In the genomic region with DNA sequence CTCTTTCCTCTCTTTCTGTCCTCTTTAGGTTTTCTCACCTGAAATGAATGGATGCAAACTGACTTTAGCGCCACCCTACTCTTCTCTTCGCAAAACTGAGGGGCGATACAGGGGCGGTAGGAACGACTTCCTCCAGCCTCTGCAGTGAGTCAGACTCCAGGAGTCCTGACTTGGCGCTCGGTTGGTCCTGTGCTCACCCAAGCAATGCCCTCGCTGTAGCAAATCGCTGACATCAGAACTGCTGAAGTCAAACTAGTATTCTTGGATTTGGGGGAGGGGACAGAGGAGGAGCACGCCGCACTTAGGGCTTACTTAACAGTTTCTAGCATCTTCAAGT, we compare ENCODE assay signal across 8 mouse cellular contexts. TPM values are rescaled to one million over a fixed set of nuclear protein-coding genes. Genes with fewer than 3 reads are reported as not detected.
DNase-seq lines count a peak whose midpoint lies in the region; ATAC-seq and TF ChIP-seq lines count a peak whose summit lies in the region.

A gene (minus strand): TSS at position 228 of the 337 bp plus-strand sequence.

- no peak for ATAC-seq in embryonic facial prominence, embryonic 15.5 days (ENCODE audit: insufficient number of reproducible peaks, low FRiP score, low TSS enrichment, low read depth)
- no peak; the same call in 1 of the 2 replicates for ATAC-seq in lung, postnatal 0 days

- peak within 1 kb of the TSS; percentile 70 for H3K4me3 ChIP-seq in liver, adult 2 months (ENCODE audit: insufficient read depth, low read depth, low read length)
- peak within 1 kb of the TSS; percentile 63 for H3K4me3 ChIP-seq in embryonic facial prominence, embryonic 15.5 days (replicated peaks)
- H3K4me3 ChIP-seq in lung, postnatal 0 days (ENCODE audit: low read depth, low read length) = peak within 1 kb of the TSS; percentile 64

- WGBS in liver, adult 2 months = 42% methylated on average over 11 of the region's 11 CpGs
- WGBS in embryonic facial prominence, embryonic 15.5 days = 13% methylated on average over 11 of the region's 11 CpGs
- WGBS in lung, postnatal 0 days = 8% methylated on average over 11 of the region's 11 CpGs

- no peak for TF ChIP-seq EP300 in lung, postnatal 0 days (IDR thresholded peaks at IDR 0.05)

- no peak for TF ChIP-seq CTCF in liver, adult 2 months (IDR thresholded peaks at IDR 0.05; ENCODE audit: low read depth, low read length)
- TF ChIP-seq CTCF in lung, postnatal 0 days (IDR thresholded peaks at IDR 0.05) = no peak

- peak within 1 kb of the TSS; percentile 78 for H3K9ac ChIP-seq in liver, adult 2 months (ENCODE audit: low read depth, low read length)
- peak within 1 kb of the TSS; percentile 50 for H3K9ac ChIP-seq in embryonic facial prominence, embryonic 15.5 days
- peak within 1 kb of the TSS; percentile 44 for H3K9ac ChIP-seq in lung, postnatal 0 days (replicated peaks; ENCODE audit: low read depth)

- H3K79me2 ChIP-seq in liver, adult 2 months (ENCODE audit: control insufficient read depth, insufficient read depth, low read length) = no peaks in the 10 kb centered on the region

- H3K27me3 ChIP-seq in liver, adult 2 months (ENCODE audit: control insufficient read depth, insufficient read depth, low read length) = no peaks in the 10 kb centered on the region; the same call in 1 of the 2 replicates
- peaks cover 11% of the 10 kb centered on the region for H3K27me3 ChIP-seq in embryonic facial prominence, embryonic 15.5 days
- no peaks in the 10 kb centered on the region for H3K27me3 ChIP-seq in lung, postnatal 0 days (replicated peaks; ENCODE audit: insufficient read depth, low read length)

- H3K4me2 ChIP-seq in embryonic facial prominence, embryonic 15.5 days (replicated peaks) = peak within 1 kb of the TSS; percentile 71
- peak within 1 kb of the TSS; percentile 89 for H3K4me2 ChIP-seq in lung, postnatal 0 days (replicated peaks; ENCODE audit: low read depth, low read length)

- no peaks in the 10 kb centered on the region for H3K9me3 ChIP-seq in embryonic facial prominence, embryonic 15.5 days (replicated peaks)
- no peaks in the 10 kb centered on the region for H3K9me3 ChIP-seq in lung, postnatal 0 days (ENCODE audit: low read length)

- TF ChIP-seq POLR2A in liver, adult 2 months (IDR thresholded peaks at IDR 0.05; ENCODE audit: extremely low read depth, insufficient read depth, low read length) = no peak

- no peak within 1 kb of the TSS for H3K27ac ChIP-seq in liver, adult 2 months (replicated peaks; ENCODE audit: insufficient read depth, low read depth, low read length)
- peak within 1 kb of the TSS; percentile 65 for H3K27ac ChIP-seq in embryonic facial prominence, embryonic 15.5 days (replicated peaks)
- peak within 1 kb of the TSS; percentile 88 for H3K27ac ChIP-seq in lung, postnatal 0 days (ENCODE audit: low read length)

- no peak for DNase-seq in liver, adult 2 months (ENCODE audit: extremely low read depth, low read depth, low spot score)
- DNase-seq in liver (no peak), R1 (ENCODE audit: low read depth, low spot score) (peak; percentile 50)
- peak; percentile 78 for DNase-seq in kidney, adult 9 months
- DNase-seq in lung, postnatal 0 days (ENCODE audit: low spot score) = peak; percentile 59
- DNase-seq in spleen, adult 18-20 months = no peak
- DNase-seq in retina, postnatal 1 day = no peak

- peaks cover 5% of the 10 kb centered on the region; the same call in 1 of the 2 replicates for H3K4me1 ChIP-seq in liver, adult 2 months (ENCODE audit: control insufficient read depth, insufficient read depth, low read length)
- peaks cover 46% of the 10 kb centered on the region for H3K4me1 ChIP-seq in embryonic facial prominence, embryonic 15.5 days
- no peaks in the 10 kb centered on the region; the same call in 1 of the 2 replicates for H3K4me1 ChIP-seq in lung, postnatal 0 days (ENCODE audit: insufficient read depth, low read depth, low read length)

- H3K36me3 ChIP-seq in liver, adult 2 months (ENCODE audit: control insufficient read depth, insufficient read depth, low read length) = no peaks in the 10 kb centered on the region
- H3K36me3 ChIP-seq in embryonic facial prominence, embryonic 15.5 days = no peaks in the 10 kb centered on the region
- no peaks in the 10 kb centered on the region for H3K36me3 ChIP-seq in lung, postnatal 0 days (ENCODE audit: insufficient read depth, low read length)

RNA-seq across cellular contexts. Expression of the gene that starts here (rescaled TPM):
- 0.83 and 0.87 TPM in 2 replicates for total RNA-seq in liver, adult 2 months (2014; rRNA removed)
- polyA plus RNA-seq in liver, adult 2 months (2012; rRNA removed) = 4.4 and 4.5 TPM in 2 replicates
- polyA plus RNA-seq in embryonic facial prominence, embryonic 15.5 days (2015; fragmentation: Nextera tagmentation; extraction: Ambion mirVana) = 37.5 and 40.2 TPM in 2 replicates
- polyA plus RNA-seq in lung, postnatal 0 days (2015; fragmentation: Nextera tagmentation; extraction: Ambion mirVana) = 66.7 and 69.2 TPM in 2 replicates

Comparison
In these comparisons a context has a peak if more than half of its experiments do, and no peak if none do; other contexts are left out.
1. DNase-seq: peak in R1 (single experiment), kidney, adult 9 months (single experiment) and lung, postnatal 0 days (single experiment); none in liver, adult 2 months (single experiment), liver (single experiment), spleen, adult 18-20 months (0 of 2) and retina, postnatal 1 day (single experiment).
2. Peak in every context shown above with its lines, with median percentiles within 50 percentile points of each other: H3K4me3 ChIP-seq and H3K9ac ChIP-seq.